Comparison of ENCODE assay signal across 11 mouse cellular contexts in the genomic region with DNA sequence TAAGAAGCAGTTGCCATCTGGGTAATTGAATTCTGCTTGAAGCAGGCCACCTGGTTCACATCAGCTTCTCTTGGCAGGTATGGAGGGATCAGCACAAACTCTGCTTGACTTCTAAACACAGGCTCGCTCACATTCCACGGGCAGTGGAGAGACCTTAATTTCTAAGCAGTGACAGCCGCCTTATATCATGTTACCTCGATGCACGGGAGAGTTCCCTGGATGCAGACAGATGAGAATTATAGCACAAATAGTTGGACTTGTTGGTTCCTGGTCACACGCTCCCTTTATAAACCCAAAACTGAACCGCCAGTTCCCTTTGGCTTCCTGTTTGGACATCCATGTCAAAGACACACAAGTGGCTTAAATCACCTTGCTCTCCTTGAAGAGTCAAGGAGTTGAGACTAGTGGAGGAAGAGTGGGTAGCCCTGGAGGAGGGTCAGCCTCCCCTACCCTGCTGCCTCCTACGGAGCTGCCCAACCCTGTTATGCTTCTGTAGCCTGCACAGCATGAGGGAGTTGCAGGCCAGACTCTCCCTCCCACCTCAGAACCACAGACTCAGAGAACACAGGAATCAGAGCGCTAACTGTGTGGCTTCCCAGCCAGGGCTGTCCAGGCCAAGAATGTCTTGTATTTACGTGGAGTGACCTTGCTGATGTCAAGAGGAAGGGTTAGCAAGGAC. TPM values are rescaled to one million over a fixed set of nuclear protein-coding genes. Genes with fewer than 3 reads are reported as not detected.
A peak's percentile ranks its signal among the peaks of the same experiment; 100 is the strongest.
DNase-seq lines count a peak whose midpoint lies in the region; ATAC-seq lines count a peak whose summit lies in the region.
"Had no signal": no experiment of that assay in that cellular context is flagged by ENCODE, and none has a peak within 500 bp of the region (broad histone marks: within the 10 kb centered on the region; RNA-seq: fewer than 3 reads in every experiment).

No protein-coding gene starts in this region.

- H3K9me3 ChIP-seq in hindbrain, embryonic 10.5 days, result no peaks in the 10 kb centered on the region
- H3K9me3 ChIP-seq in hindbrain, embryonic 11.5 days (ENCODE audit: control insufficient read depth, low read length), result no peaks in the 10 kb centered on the region
- H3K9me3 ChIP-seq in embryonic facial prominence, embryonic 14.5 days (ENCODE audit: control insufficient read depth, low read length), result no peaks in the 10 kb centered on the region
- no peaks in the 10 kb centered on the region for H3K9me3 ChIP-seq in limb, embryonic 10.5 days (replicated peaks)
- H3K9me3 ChIP-seq: midbrain, embryonic 15.5 days had no signal

- 61% methylated on average over 10 of the region's 10 CpGs for WGBS in hindbrain, embryonic 10.5 days
- 66% methylated on average over 10 of the region's 10 CpGs for WGBS in hindbrain, embryonic 11.5 days
- 20% methylated on average over 10 of the region's 10 CpGs for WGBS in embryonic facial prominence, embryonic 14.5 days
- WGBS in limb, embryonic 10.5 days, result 33% methylated on average over 10 of the region's 10 CpGs

- no peaks in the 10 kb centered on the region; the same call in 1 of the 2 replicates for H3K27me3 ChIP-seq in hindbrain, embryonic 10.5 days (ENCODE audit: insufficient read depth, poor library complexity, severe bottlenecking)
- H3K27me3 ChIP-seq in hindbrain, embryonic 11.5 days (ENCODE audit: control insufficient read depth, insufficient read depth, low read length), result no peaks in the 10 kb centered on the region
- H3K27me3 ChIP-seq in embryonic facial prominence, embryonic 14.5 days (replicated peaks; ENCODE audit: control insufficient read depth, insufficient read depth, low read length), result no peaks in the 10 kb centered on the region
- 0 out of 2 replicates have a peak, but pooled peaks cover 5% of the 10 kb centered on the region for H3K27me3 ChIP-seq in limb, embryonic 10.5 days (ENCODE audit: low read depth, poor library complexity, severe bottlenecking)
- H3K27me3 ChIP-seq: midbrain, embryonic 15.5 days had no signal

- no peak overlapping the region for H3K4me2 ChIP-seq in hindbrain, embryonic 11.5 days (replicated peaks; ENCODE audit: low read depth, low read length)
- no peak overlapping the region for H3K4me2 ChIP-seq in embryonic facial prominence, embryonic 14.5 days (ENCODE audit: low read depth, low read length)
- H3K4me2 ChIP-seq: midbrain, embryonic 15.5 days had no signal

- H3K36me3 ChIP-seq in hindbrain, embryonic 10.5 days, result no peaks in the 10 kb centered on the region
- H3K36me3 ChIP-seq in hindbrain, embryonic 11.5 days (ENCODE audit: control insufficient read depth, insufficient read depth, low read length), result no peaks in the 10 kb centered on the region
- H3K36me3 ChIP-seq in embryonic facial prominence, embryonic 14.5 days (ENCODE audit: control insufficient read depth, insufficient read depth, low read length), result no peaks in the 10 kb centered on the region
- no peaks in the 10 kb centered on the region for H3K36me3 ChIP-seq in limb, embryonic 10.5 days
- H3K36me3 ChIP-seq: midbrain, embryonic 15.5 days had no signal

- H3K4me3 ChIP-seq in hindbrain, embryonic 10.5 days, result no peak overlapping the region
- no peak overlapping the region for H3K4me3 ChIP-seq in hindbrain, embryonic 11.5 days (ENCODE audit: low read depth, low read length)
- H3K4me3 ChIP-seq in embryonic facial prominence, embryonic 14.5 days (ENCODE audit: low read depth, low read length), result no peak overlapping the region
- H3K4me3 ChIP-seq in limb, embryonic 10.5 days, result peak overlapping the region; percentile 16; the same call in 1 of the 2 replicates
- H3K4me3 ChIP-seq: midbrain, embryonic 15.5 days had no signal

- H3K9ac ChIP-seq in hindbrain, embryonic 11.5 days (ENCODE audit: low read depth, low read length), result no peak overlapping the region
- no peak overlapping the region for H3K9ac ChIP-seq in embryonic facial prominence, embryonic 14.5 days (ENCODE audit: low read depth, low read length)
- H3K9ac ChIP-seq: forebrain, postnatal 0 days; midbrain, embryonic 15.5 days had no signal

- ATAC-seq in hindbrain, embryonic 11.5 days (ENCODE audit: low FRiP score), result no peak
- peak; percentile 88 for ATAC-seq in embryonic facial prominence, embryonic 14.5 days (ENCODE audit: low read depth)
- no peak for ATAC-seq in inflammation-experienced regulatory T-cells, adult 6 months

- H3K4me1 ChIP-seq in hindbrain, embryonic 10.5 days (replicated peaks), result peaks cover 19% of the 10 kb centered on the region
- H3K4me1 ChIP-seq in hindbrain, embryonic 11.5 days (replicated peaks; ENCODE audit: control insufficient read depth, insufficient read depth, low read length), result no peaks in the 10 kb centered on the region
- H3K4me1 ChIP-seq in embryonic facial prominence, embryonic 14.5 days (ENCODE audit: control insufficient read depth, insufficient read depth, low read length), result peaks cover 18% of the 10 kb centered on the region
- H3K4me1 ChIP-seq in limb, embryonic 10.5 days, result peaks cover 22% of the 10 kb centered on the region

- no peak for DNase-seq in hindbrain, embryonic 10.5 days (ENCODE audit: low spot score)
- no peak for DNase-seq in hindbrain, embryonic 11.5 days (ENCODE audit: low spot score)
- DNase-seq in embryo, embryonic 11 days, result peak; percentile 73
- peak; percentile 89 for DNase-seq in embryonic facial prominence, embryonic 14.5 days (ENCODE audit: low spot score)
- peak; percentile 61 for DNase-seq in limb, embryonic 10.5 days (ENCODE audit: low spot score)
- no peak for DNase-seq in frontal cortex, adult 2 months (ENCODE audit: extremely low spot score in 1 of 2, low spot score in 1 of 2)
- no peak for DNase-seq in heart, adult 18-20 months
- DNase-seq: thymus, postnatal 25 days had no signal

- H3K27ac ChIP-seq in hindbrain, embryonic 10.5 days, result peak overlapping the region; percentile 56; the same call in 1 of the 2 replicates
- H3K27ac ChIP-seq in hindbrain, embryonic 11.5 days (ENCODE audit: low read depth, low read length), result no peak overlapping the region
- H3K27ac ChIP-seq in embryonic facial prominence, embryonic 14.5 days (replicated peaks; ENCODE audit: low read depth, low read length), result no peak overlapping the region; the same call in 1 of the 2 replicates
- H3K27ac ChIP-seq in limb, embryonic 10.5 days, result peak overlapping the region; percentile 78

RNA-seq across cellular contexts. Expression of a gene that starts 7.5 kb away (rescaled TPM):
- 50.2 and 63.3 TPM in 2 replicates for polyA plus RNA-seq in hindbrain, embryonic 10.5 days (2016; fragmentation: Nextera tagmentation; extraction: Ambion mirVana)
- 89.9 and 93.0 TPM in 2 replicates for polyA plus RNA-seq in hindbrain, embryonic 11.5 days (2014; fragmentation: Nextera tagmentation; extraction: Ambion mirVana)
- polyA plus RNA-seq in embryonic facial prominence, embryonic 14.5 days (2014; fragmentation: Nextera tagmentation; extraction: Ambion mirVana), result 153 and 162 TPM in 2 replicates
- 47.7 and 53.7 TPM in 2 replicates for polyA plus RNA-seq in limb, embryonic 10.5 days (2016; fragmentation: Nextera tagmentation; extraction: Ambion mirVana)
- 503 and 558 TPM in 2 replicates for polyA plus RNA-seq in frontal cortex, adult 2 months (2012; rRNA removed)
- polyA plus RNA-seq in inflammation-experienced regulatory T-cells, adult 6 months (2017; shearing (Covaris generic)), result 10 to 100 TPM in 2 of 3 experiments, 1 to 10 TPM in 1; 9.7 to 26.3 (median 14.9) TPM
- 100 to 1,000 TPM; 711 to 790 TPM for total RNA-seq in heart, adult 18-20 months (2021)

Comparison
In these comparisons a context has a peak if more than half of its experiments do, and no peak if none do; other contexts are left out.
1. H3K27ac ChIP-seq: peak in hindbrain, embryonic 10.5 days (single experiment) and limb, embryonic 10.5 days (single experiment); none in hindbrain, embryonic 11.5 days (single experiment) and embryonic facial prominence, embryonic 14.5 days (single experiment).
2. DNase-seq: peak in embryo, embryonic 11 days (single experiment), embryonic facial prominence, embryonic 14.5 days (single experiment) and limb, embryonic 10.5 days (single experiment); none in hindbrain, embryonic 10.5 days (single experiment), hindbrain, embryonic 11.5 days (single experiment), frontal cortex, adult 2 months (0 of 2) and heart, adult 18-20 months (0 of 2).